Mouse (Mus musculus): ENCODE data around the gene Eef1akmt3. TPM values are rescaled to one million over a fixed set of nuclear protein-coding genes. Genes with fewer than 3 reads are reported as not detected.

Gene Eef1akmt3
- polyA plus RNA-seq, 1 experiment from 2014 or later, result 0.14 TPM

DNA sequence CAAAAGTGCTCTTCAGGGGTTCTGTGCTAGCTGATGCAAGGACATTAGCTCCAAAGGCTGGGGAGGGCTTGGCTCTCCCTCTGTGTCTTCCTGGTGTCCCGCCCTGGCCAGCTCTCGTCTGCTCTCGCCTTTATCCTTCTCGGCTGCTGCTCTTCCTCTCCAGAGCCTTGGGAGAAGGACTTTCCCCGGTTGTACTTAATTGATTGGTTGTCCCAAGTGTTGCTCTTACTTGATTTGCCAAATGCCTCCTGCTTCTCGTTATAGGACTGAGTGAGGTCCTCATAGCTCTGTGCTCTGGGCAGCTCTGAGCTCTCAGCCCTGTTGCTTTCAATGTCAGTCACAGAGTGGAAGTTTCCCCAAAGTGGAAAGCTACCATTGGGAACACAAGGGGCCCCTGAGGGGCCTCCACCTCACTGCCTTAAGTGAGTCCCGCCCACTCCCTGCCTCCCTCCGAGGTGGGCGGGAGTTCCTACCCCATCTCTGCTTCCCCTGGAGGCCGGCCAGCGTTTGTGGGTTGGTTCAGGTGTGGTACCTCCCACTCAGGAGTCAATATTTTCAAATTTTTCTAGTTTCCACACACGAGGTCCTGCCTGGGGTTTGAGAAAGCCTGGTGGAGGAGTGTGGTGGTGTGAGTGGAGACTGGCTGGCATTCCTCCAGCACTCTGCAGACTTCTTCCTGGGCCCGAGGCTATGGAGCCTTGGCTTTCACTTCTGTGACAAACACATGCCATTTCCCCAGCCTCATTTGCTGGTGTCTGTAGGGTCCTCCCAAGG is 43.8 kb downstream of the Eef1akmt3 start:
- Histone ChIP-seq H3K27me3 (replicated peaks) (no peaks in the 10 kb centered on the region), H3K4me2 (no peak overlapping the region), H3K9ac (no peak overlapping the region), H3K36me3 (peaks cover 70% of the 10 kb centered on the region), H3K4me3 (no peak overlapping the region), H3K4me1 (replicated peaks) (peaks cover 6% of the 10 kb centered on the region; the same call in 1 of the 2 replicates), H3K27ac (ENCODE audit: poor library complexity, severe bottlenecking) (no peak overlapping the region; the same call in 1 of the 2 replicates), H3K9me3 (replicated peaks) (no peaks in the 10 kb centered on the region)
- ATAC-seq (ENCODE audit: insufficient number of reproducible peaks, low FRiP score), result no peak
- 71% methylated on average over 13 of the region's 13 CpGs for WGBS

DNA sequence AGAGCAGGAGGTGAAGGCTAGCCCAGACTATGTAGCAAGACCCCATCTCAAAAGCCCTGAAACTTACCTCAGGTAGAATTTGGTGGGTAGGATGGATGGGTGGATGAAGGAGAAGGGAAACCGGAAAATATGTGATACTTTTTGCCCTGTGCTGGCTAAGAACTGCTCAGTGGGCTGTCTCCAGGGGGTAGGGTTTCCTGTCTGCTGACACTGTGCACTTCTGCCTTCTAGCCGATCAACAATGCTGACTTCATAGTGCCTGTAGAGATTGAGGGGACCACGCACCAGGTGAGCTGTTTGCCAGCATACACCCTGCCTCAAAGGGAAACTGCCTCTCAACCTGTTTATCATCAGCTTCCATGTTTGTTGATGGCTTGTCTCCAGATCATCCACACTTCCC is 47.7 kb downstream of the Eef1akmt3 start:
- ATAC-seq (ENCODE audit: insufficient number of reproducible peaks, low FRiP score), result no peak
- no peak overlapping the region for H3K9ac ChIP-seq
- WGBS, result 85% methylated on average over 3 of the region's 3 CpGs

DNA sequence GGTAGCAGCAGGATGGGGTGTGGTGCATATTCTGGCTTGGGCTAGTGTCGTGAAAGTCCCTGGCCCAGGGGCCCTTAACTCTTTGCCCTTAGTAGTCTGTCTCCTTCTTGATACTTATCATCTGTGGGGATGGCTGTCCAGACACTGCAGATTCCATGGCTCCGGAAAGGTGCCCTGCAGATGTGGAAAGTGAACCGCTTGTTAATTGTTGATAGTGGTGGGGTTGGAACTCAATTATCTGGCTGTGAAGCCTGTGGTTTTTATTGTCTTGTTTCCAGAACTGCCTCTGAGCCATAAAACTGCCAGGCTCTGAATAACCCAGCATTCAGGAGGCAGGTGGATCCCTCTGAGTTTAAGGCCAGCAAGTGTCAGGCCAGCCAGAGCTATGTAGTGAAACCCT is 49.6 kb downstream of the Eef1akmt3 start:
- no peaks in the 10 kb centered on the region for H3K9me3 ChIP-seq (replicated peaks)
- H3K36me3 ChIP-seq, result peaks cover 52% of the 10 kb centered on the region
- WGBS, result 66% methylated on average over 3 of the region's 3 CpGs
- H3K4me3 ChIP-seq, result no peak overlapping the region
- no peak overlapping the region for H3K9ac ChIP-seq
- no peak overlapping the region for H3K4me2 ChIP-seq
- peaks cover 49% of the 10 kb centered on the region for H3K4me1 ChIP-seq (replicated peaks)
- ATAC-seq (ENCODE audit: insufficient number of reproducible peaks, low FRiP score), result no peak
- H3K27me3 ChIP-seq (replicated peaks), result no peaks in the 10 kb centered on the region
- H3K27ac ChIP-seq (ENCODE audit: poor library complexity, severe bottlenecking), result no peak overlapping the region

More for the DNA sequence above, 47.7 kb downstream of the Eef1akmt3 start:
- H3K36me3 ChIP-seq, result peaks cover 67% of the 10 kb centered on the region
- no peak overlapping the region for H3K4me3 ChIP-seq
- no peaks in the 10 kb centered on the region for H3K9me3 ChIP-seq (replicated peaks)
- H3K27ac ChIP-seq (ENCODE audit: poor library complexity, severe bottlenecking), result no peak overlapping the region
- peaks cover 35% of the 10 kb centered on the region for H3K4me1 ChIP-seq (replicated peaks)
- no peak overlapping the region for H3K4me2 ChIP-seq
- H3K27me3 ChIP-seq (replicated peaks), result no peaks in the 10 kb centered on the region

DNA sequence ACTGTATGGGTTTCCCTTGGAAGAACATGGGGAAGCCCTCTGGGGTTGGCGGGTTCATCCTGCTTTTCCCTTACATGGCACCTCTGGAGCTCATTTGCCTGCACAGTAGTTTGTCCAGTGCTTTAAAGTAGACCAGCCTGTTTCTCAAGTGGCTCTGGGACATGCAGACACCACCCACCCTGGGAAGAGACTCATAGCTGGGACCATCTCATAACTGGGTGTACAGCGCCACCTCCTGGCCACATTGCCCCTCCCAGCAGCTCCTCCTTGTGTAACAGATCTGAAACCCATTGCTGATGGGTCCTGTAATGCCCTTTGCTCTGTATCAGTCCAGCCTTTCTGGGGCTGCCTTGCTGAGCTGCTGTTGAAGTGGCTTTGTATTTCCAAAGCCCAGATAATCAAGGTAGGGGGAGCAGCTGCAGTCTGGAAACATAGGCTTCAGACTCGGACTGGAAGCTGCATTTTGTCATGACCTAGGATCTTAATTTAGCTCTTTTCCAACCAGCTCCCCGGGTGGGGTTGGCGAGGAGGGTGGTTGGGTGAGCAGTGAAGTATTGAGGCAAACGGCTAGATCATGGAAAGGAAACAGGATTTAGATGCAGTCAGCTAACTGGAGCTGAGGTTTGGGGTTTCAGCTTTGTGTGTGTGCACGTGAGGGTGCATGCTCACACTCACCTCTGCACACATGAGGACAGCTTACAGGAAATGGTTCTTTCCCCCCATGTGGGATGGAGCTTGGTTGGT is 50.8 kb downstream of the Eef1akmt3 start:
- H3K9me3 ChIP-seq (replicated peaks), result no peaks in the 10 kb centered on the region
- peaks cover 61% of the 10 kb centered on the region for H3K4me1 ChIP-seq (replicated peaks)
- ATAC-seq (ENCODE audit: insufficient number of reproducible peaks, low FRiP score), result peak; percentile 65; the same call in 1 of the 2 replicates
- no peak overlapping the region for H3K4me3 ChIP-seq
- no peaks in the 10 kb centered on the region for H3K27me3 ChIP-seq (replicated peaks)
- no peak overlapping the region; the same call in 1 of the 2 replicates for H3K4me2 ChIP-seq
- WGBS, result 39% methylated on average over 7 of the region's 7 CpGs
- 0 out of 2 replicates have a peak overlapping the region, but pooled peaks have one; percentile 23 for H3K9ac ChIP-seq
- peak overlapping the region; percentile 75 for H3K27ac ChIP-seq (ENCODE audit: poor library complexity, severe bottlenecking)
- H3K36me3 ChIP-seq, result peaks cover 44% of the 10 kb centered on the region

DNA sequence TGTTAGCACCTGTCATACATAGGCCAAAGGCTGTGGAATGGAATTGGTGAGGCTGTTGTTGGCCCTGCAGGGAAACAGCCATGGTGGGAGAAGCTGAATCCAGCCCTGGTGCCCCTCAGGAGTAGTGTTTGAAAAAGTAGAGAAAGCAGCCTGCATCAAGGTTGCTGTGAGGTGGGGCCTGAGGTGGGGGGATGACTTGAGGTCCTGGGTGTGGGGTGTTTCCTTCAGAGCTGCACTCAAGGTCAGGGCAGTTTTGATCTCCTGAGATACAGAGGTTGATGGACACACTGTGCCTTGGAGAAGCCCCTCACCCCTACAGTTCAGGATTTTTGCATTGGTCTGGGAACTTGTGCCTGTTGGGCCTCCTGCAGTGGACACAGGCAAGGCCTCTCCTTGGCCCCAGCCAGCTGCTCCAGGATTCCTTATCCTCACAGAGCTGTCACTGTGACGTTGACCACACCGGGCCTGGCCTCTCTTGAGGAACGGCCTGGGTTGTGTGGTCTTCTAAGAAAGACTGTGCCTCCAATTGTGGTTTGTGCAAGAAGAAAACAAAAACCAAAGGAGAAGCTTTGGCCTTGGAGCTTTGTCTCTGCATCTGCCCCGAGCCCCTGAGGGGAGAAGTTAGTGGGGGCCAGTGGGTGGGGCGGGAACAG is 52.7 kb downstream of the Eef1akmt3 start:
- WGBS, result 28% methylated on average over 5 of the region's 5 CpGs
- Histone ChIP-seq H3K27ac (ENCODE audit: poor library complexity, severe bottlenecking) (peak overlapping the region; percentile 91), H3K4me1 (replicated peaks) (peaks cover 79% of the 10 kb centered on the region), H3K4me3 (no peak overlapping the region), H3K36me3 (peaks cover 25% of the 10 kb centered on the region), H3K4me2 (peak overlapping the region; percentile 37), H3K9ac (peak overlapping the region; percentile 42), H3K9me3 (replicated peaks) (no peaks in the 10 kb centered on the region), H3K27me3 (replicated peaks) (no peaks in the 10 kb centered on the region)
- peak; percentile 33; the same call in 1 of the 2 replicates for ATAC-seq (ENCODE audit: insufficient number of reproducible peaks, low FRiP score)

DNA sequence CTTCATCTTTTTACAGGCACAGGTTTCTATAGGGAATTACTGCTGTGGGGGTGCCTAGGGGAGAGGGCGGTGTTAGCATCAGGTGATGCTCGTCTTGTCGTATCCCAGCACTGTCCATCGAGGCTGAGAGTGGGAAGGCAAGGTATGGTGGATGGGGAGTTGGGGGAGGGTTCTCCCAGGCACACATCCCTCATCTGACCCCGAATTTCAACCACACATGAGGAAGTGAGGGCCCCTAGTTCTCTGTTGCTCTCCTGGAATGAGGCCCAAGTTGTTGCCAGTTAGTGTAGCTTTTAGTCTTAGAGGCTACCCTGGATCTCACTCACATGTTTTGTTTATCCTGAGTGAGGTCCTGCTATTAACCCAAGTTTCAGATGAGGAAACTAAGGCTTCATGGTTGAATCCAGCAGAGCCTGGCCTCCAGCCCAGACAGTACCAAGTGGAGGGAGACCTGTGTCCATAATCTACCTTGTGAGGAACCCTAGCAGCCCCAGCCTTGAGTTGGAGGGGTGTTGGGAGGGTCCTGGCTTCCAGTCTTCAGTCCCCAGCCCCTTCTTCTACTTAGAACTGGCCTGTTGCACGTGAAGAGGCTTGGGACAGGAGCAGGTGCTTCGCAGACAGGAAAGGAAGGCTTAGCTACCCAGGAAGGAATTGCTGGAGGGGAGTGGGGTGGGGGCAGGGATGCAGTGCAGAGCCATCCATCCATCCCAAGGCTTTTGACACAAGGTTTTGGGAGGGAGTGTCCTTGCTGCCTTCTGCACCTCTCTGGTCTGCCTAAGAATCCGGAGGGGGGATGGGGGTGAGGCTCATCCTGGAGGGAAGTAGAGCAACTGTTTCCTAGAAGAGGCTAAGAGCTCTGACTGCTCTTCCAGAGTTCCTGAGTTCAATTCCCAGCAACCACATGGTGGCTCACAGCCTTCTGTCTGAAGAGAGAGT is 53.9 kb downstream of the Eef1akmt3 start:
- Histone ChIP-seq H3K9ac (peak overlapping the region; percentile 42), H3K4me1 (replicated peaks) (peaks cover 91% of the 10 kb centered on the region), H3K36me3 (peaks cover 13% of the 10 kb centered on the region), H3K27ac (ENCODE audit: poor library complexity, severe bottlenecking) (peak overlapping the region; percentile 91), H3K4me2 (peak overlapping the region; percentile 49), H3K9me3 (replicated peaks) (no peaks in the 10 kb centered on the region), H3K4me3 (peak overlapping the region; percentile 16; the same call in 1 of the 2 replicates), H3K27me3 (replicated peaks) (no peaks in the 10 kb centered on the region)
- WGBS, result 50% methylated on average over 8 of the region's 8 CpGs
- ATAC-seq (ENCODE audit: insufficient number of reproducible peaks, low FRiP score), result no peak

DNA sequence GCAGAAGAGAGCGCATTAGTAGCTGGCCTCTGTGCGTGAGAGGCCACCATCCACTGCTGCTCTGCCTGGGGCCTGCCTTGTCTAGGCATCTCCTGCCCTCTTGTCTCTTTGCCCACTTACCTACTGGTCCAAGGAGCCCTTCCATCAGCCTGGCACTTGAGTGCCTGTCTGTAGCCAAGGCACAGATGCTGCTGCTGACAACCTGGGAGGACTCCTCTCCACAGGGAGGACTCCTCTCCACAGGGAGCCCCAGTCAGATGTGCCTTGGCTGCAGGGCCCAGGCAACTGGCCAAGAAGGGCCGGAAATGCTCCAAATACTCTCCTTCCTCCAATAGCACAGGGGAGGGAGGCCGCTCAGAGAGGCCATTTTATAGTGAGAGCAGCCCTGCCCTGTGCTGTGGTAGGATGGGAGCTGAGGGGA is 54.8 kb downstream of the Eef1akmt3 start:
- Histone ChIP-seq H3K27me3 (replicated peaks) (no peaks in the 10 kb centered on the region), H3K9ac (no peak overlapping the region; the same call in 1 of the 2 replicates), H3K4me3 (peak overlapping the region; percentile 16; the same call in 1 of the 2 replicates), H3K27ac (ENCODE audit: poor library complexity, severe bottlenecking) (peak overlapping the region; percentile 91), H3K9me3 (replicated peaks) (no peaks in the 10 kb centered on the region), H3K4me2 (peak overlapping the region; percentile 49), H3K4me1 (replicated peaks) (peaks cover 99% of the 10 kb centered on the region), H3K36me3 (peaks cover 6% of the 10 kb centered on the region)
- 43% methylated on average over 4 of the region's 4 CpGs for WGBS
- peak; percentile 65 for ATAC-seq (ENCODE audit: insufficient number of reproducible peaks, low FRiP score)

DNA sequence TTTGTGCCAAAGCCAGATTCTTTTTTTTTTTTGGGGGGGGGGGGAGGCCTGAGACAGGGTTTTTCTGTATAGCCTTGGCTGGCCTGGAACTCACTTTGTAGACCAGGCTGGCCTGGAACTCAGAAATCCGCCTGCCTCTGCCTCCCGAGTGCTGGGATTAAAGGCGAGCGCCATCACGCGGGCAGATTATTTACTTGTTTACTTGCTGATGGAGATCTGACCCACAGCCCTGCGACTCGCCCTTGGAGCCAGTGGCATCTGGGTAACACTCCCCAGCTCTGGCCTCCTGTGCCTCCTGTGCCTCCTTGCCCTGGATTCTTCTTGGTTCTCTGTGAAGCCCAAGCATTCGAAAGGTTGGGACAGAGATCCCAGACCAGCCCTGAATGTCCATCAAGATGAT is 55.7 kb downstream of the Eef1akmt3 start:
- Histone ChIP-seq H3K4me2 (no peak overlapping the region), H3K27ac (ENCODE audit: poor library complexity, severe bottlenecking) (peak overlapping the region; percentile 91), H3K4me3 (no peak overlapping the region), H3K27me3 (replicated peaks) (no peaks in the 10 kb centered on the region), H3K9me3 (replicated peaks) (no peaks in the 10 kb centered on the region), H3K4me1 (replicated peaks) (peaks cover 99% of the 10 kb centered on the region), H3K36me3 (no peaks in the 10 kb centered on the region; the same call in 1 of the 2 replicates), H3K9ac (peak overlapping the region; percentile 27; the same call in 1 of the 2 replicates)
- ATAC-seq (ENCODE audit: insufficient number of reproducible peaks, low FRiP score), result no peak
- 88% methylated on average over 9 of the region's 9 CpGs for WGBS

DNA sequence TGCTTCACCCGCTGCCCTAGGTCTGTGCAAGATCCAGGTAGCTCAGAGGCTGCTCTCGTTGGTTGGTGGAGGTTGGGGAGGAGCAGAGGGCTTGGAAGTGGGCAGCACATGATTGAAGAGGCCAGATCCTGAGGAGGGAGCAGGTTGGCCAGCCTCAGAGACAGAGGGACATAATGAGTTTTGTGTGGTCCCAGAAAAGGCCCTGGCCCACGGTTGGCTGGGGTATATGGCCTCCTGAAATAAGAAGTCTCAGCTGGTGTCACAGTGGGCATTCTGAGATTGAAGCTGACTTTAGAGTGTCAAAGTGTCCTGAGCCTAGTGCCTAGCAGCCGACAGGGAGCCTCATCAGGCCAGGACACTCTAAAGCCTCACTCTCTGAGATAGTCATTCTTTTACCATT is 56.2 kb downstream of the Eef1akmt3 start:
- 84% methylated on average over 4 of the region's 4 CpGs for WGBS
- peak overlapping the region; percentile 75 for H3K27ac ChIP-seq (ENCODE audit: poor library complexity, severe bottlenecking)
- no peaks in the 10 kb centered on the region for H3K27me3 ChIP-seq (replicated peaks)
- no peak overlapping the region for H3K4me3 ChIP-seq
- H3K9me3 ChIP-seq (replicated peaks), result no peaks in the 10 kb centered on the region
- H3K4me2 ChIP-seq, result peak overlapping the region; percentile 96; the same call in 1 of the 2 replicates
- ATAC-seq (ENCODE audit: insufficient number of reproducible peaks, low FRiP score), result no peak
- peak overlapping the region; percentile 75; the same call in 1 of the 2 replicates for H3K9ac ChIP-seq
- H3K4me1 ChIP-seq (replicated peaks), result peaks cover 97% of the 10 kb centered on the region
- no peaks in the 10 kb centered on the region; the same call in 1 of the 2 replicates for H3K36me3 ChIP-seq
